Mouse (Mus musculus): ENCODE results near the gene Prickle2.

Prickle2 gene

GRCm38 (mm10) chr6:92374826-92375225 is 331.1 kb downstream of the Prickle2 start:
- no peak for DNase-seq (ENCODE audit: low read depth)

DNA sequence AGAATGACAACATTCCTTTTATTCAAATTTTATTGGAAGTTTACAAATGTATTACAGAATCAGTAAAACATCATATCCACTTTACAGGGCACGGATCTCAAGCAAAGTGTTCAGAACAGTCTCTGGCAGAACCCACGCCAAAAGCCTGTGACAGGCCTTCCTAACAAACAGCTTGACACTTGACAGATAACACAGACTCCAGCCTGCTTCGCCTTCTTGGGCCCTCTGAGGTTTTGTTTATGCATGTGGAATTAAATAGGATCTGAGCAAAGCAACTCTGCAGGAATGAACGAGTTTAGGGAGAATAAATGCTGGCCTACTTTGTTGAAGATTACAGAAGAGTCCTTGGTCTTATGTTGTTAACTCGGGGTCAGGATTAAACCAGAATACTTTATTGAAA is 335.1 kb downstream of the Prickle2 start:
- DNase-seq (ENCODE audit: low read depth) = no peak

GRCm38 (mm10) chr6:92347278-92348028 is 358.5 kb downstream of the Prickle2 start:
- DNase-seq (ENCODE audit: low read depth) = no peak

DNA sequence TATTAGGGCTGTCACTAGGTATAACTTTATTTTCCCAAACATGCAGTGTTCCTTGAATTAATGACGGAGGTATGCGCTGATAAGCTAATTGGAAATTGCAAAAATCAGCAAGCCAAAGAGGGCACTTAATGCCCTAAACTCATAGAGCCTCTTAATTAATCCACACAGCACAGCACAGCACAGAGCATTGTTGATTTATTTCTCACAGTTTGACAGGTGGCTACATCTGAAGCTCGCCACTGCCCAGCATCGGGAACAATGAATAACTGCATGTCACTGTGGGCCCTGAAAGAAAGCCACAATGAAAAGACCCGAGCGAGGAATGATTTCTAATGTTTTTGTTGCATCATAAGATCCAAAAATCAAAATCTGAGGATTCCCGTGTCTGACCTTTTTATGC is 359.2 kb downstream of the Prickle2 start:
- DNase-seq (ENCODE audit: low read depth) = no peak

DNA sequence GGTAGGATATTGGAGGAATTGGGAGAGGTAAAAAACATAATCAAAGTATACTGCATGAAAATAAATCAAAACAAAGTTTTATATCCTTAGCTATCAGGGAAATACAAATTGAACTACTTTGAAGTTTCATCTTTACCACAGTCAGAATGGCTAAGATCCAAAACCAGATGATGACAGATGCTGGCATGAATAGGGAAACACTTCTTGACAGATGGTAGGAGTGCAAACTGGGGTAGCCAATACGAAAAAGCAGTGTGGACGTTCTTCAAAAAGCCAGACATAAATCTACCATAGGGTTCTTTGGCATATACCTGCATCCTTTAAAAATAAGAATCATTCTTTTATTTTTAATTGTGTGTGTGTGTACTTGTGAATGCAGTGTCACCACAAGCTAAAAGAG is 360.8 kb downstream of the Prickle2 start:
- DNase-seq (ENCODE audit: low read depth) = no peak

DNA sequence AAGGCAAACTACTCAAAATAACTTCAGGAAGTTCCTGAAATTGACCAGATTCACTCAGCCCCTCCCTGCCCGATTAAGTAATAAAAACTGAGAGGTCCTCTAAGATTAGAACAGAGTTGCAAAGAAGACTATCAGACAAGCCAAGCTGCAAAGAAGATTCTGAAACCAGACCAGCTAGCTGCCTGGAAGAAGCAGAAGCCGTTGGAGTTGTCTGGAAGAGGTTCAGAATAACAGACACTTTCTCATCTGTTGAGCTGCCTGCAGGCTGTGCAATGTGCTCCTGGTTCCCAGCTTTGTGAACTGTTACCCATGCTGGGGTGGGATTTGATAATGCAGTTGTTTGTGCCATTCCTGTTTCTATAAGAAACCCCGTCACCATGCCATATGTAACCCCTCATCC is 361.4 kb downstream of the Prickle2 start:
- DNase-seq (ENCODE audit: low read depth) = no peak
